Mouse (Mus musculus) C2C12 (cell line): ENCODE measurements at regions not wholly inside any gene's neighbourhood (a gene's known extent, or its start where the extent isn't known, plus 50 kb on each side); places are given as distances from the start of the nearest gene placed in this dataset.

ENCODE experiments used
- H3K27me3 ChIP-seq: one replicate; pipeline ENCODE4 v1.6.1; 2011; ENCODE audit not compliant: control insufficient read depth, insufficient read depth, insufficient read length
- H3K36me3 ChIP-seq: one replicate; pipeline ENCODE4 v1.6.1; 2011; ENCODE audit not compliant: control insufficient read depth, insufficient read depth
- H3K4me3 ChIP-seq: one replicate; pipeline ENCODE4 v1.5.1; 2011; ENCODE audit warnings: mild to moderate bottlenecking, control low read depth; ENCODE audit not compliant: poor library complexity, insufficient read depth, severe bottlenecking
- H3K79me2 ChIP-seq: one replicate; pipeline ENCODE4 v1.6.1; 2011; ENCODE audit not compliant: control insufficient read depth, insufficient read depth
- H3K79me3 ChIP-seq: one replicate; pipeline ENCODE4 v1.6.1; 2011; ENCODE audit warnings: low read depth, control low read depth
- H3ac ChIP-seq: one replicate; pipeline ENCODE3; 2011; ENCODE audit warnings: low read depth; ENCODE audit not compliant: control insufficient read depth, insufficient read length
- CEBPB ChIP-seq: IDR thresholded peaks from one replicate; pipeline ENCODE4 v1.6.1; 2011; ENCODE audit warnings: low read depth, mild to moderate bottlenecking, control low read depth, moderate library complexity
- CTCF ChIP-seq: IDR thresholded peaks from one replicate; pipeline ENCODE4 v1.5.1; 2011; ENCODE audit not compliant: control insufficient read depth, insufficient read depth, insufficient read length
- FOSL1 ChIP-seq: IDR thresholded peaks from one replicate; pipeline ENCODE4 v1.8.0; 2011; ENCODE audit warnings: mild to moderate bottlenecking, low read length; ENCODE audit not compliant: poor library complexity, insufficient read depth, severe bottlenecking
- MAX ChIP-seq: IDR thresholded peaks from one replicate; pipeline ENCODE4 v1.6.1; 2011; ENCODE audit warnings: mild to moderate bottlenecking, control low read depth
- MYOD1 ChIP-seq: IDR thresholded peaks from one replicate; pipeline ENCODE4 v1.6.1; 2011; ENCODE audit warnings: low read depth; ENCODE audit not compliant: control insufficient read depth, insufficient read length
- MYOG ChIP-seq: IDR thresholded peaks from one replicate; pipeline ENCODE4 v1.6.1; 2011; ENCODE audit not compliant: control insufficient read depth, insufficient read length; ENCODE audit errors: extremely low read depth
- USF1 ChIP-seq: IDR thresholded peaks from one replicate; pipeline ENCODE4 v1.6.1; 2011; ENCODE audit warnings: low read depth, mild to moderate bottlenecking, control low read depth, moderate library complexity

GRCm38 (mm10) chr4:56643999-56644962, 95.6 kb upstream of the Gm26657 start:
- Histone ChIP-seq H3K36me3 (no peaks in the 10 kb centered on the region), H3K4me3 (no peak overlapping the region), H3ac (no peak overlapping the region), H3K79me3 (no peaks in the 10 kb centered on the region), H3K79me2 (no peaks in the 10 kb centered on the region), H3K27me3 (no peaks in the 10 kb centered on the region)
- TF ChIP-seq FOSL1 (no peak), CEBPB (no peak), MYOD1 (no peak), CTCF (no peak), MAX (no peak), MYOG (no peak), USF1 (no peak)

- H3K79me2 ChIP-seq = no peaks in the 10 kb centered on the region
- no peaks in the 10 kb centered on the region for H3K36me3 ChIP-seq
- H3K79me3 ChIP-seq = no peaks in the 10 kb centered on the region
- TF ChIP-seq FOSL1 (no peak), CEBPB (no peak), MAX (no peak), MYOG (no peak), USF1 (no peak), CTCF (no peak), MYOD1 (no peak)
- no peaks in the 10 kb centered on the region for H3K27me3 ChIP-seq
- no peak overlapping the region for H3K4me3 ChIP-seq
- H3ac ChIP-seq = no peak overlapping the region
Measured at GRCm38 (mm10) chr4:56643491-56643890, 96.4 kb upstream of the Gm26657 start.

- H3K27me3 ChIP-seq = no peaks in the 10 kb centered on the region
- no peaks in the 10 kb centered on the region for H3K79me3 ChIP-seq
- no peak for TF ChIP-seq MAX
- H3ac ChIP-seq = no peak overlapping the region
- H3K79me2 ChIP-seq = no peaks in the 10 kb centered on the region
- H3K4me3 ChIP-seq = no peak overlapping the region
- no peaks in the 10 kb centered on the region for H3K36me3 ChIP-seq
Measured at GRCm38 (mm10) chr4:56639709-56640108, 100.2 kb upstream of the Gm26657 start.

GRCm38 (mm10) chr4:56638704-56639478, 101.0 kb upstream of the Gm26657 start:
- H3K4me3 ChIP-seq = no peak overlapping the region

GRCm38 (mm10) chr4:56636265-56636664, 103.6 kb upstream of the Gm26657 start:
- Histone ChIP-seq H3K4me3 (no peak overlapping the region), H3ac (no peak overlapping the region), H3K79me2 (no peaks in the 10 kb centered on the region), H3K36me3 (no peaks in the 10 kb centered on the region), H3K27me3 (no peaks in the 10 kb centered on the region), H3K79me3 (no peaks in the 10 kb centered on the region)
- no peak for TF ChIP-seq MYOG
- TF ChIP-seq MAX = no peak
- TF ChIP-seq USF1 = no peak
- no peak for TF ChIP-seq MYOD1
- no peak for TF ChIP-seq CTCF
- TF ChIP-seq CEBPB = no peak
- no peak for TF ChIP-seq FOSL1

More at GRCm38 (mm10) chr4:56638704-56639478, 101.0 kb upstream of the Gm26657 start:
- H3K27me3 ChIP-seq = no peaks in the 10 kb centered on the region
- no peaks in the 10 kb centered on the region for H3K36me3 ChIP-seq
- no peak overlapping the region for H3ac ChIP-seq
- H3K79me2 ChIP-seq = no peaks in the 10 kb centered on the region
- H3K79me3 ChIP-seq = no peaks in the 10 kb centered on the region
- no peak for TF ChIP-seq CTCF
- no peak for TF ChIP-seq USF1
- TF ChIP-seq MYOG = no peak
- no peak for TF ChIP-seq MAX
- no peak for TF ChIP-seq FOSL1
- no peak for TF ChIP-seq CEBPB
- TF ChIP-seq MYOD1 = no peak
